Mouse (Mus musculus) spleen, postnatal 4 days (tissue): ENCODE data around the gene Sun5.

ENCODE experiments used
- DNase-seq, 2 experiments: peaks; one replicate each; pipeline ENCODE4 v3.0.0; 2022; ENCODE audit warnings: low spot score in 2 of 2

Gene Sun5

DNA sequence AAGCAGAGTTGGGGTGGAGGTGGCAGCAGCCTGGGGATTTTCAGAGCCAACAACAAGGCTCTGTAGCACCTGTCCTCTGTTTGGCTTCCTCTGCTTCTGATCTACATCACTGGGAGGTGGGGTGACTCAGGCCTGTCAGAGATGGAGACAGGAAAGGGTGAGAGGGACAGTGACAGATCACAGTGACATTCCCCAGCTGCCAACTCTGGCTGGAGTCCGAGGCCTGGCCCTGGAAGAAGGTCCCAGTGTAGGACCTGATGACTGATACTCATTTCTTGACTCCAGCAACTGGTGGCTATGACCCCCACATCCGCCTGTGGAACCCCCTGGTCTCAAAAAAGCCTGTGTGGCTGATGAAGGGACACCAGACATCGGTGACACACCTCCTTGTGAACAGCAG lies 61.0 kb downstream of the Sun5 start:
- no peak for DNase-seq

DNA sequence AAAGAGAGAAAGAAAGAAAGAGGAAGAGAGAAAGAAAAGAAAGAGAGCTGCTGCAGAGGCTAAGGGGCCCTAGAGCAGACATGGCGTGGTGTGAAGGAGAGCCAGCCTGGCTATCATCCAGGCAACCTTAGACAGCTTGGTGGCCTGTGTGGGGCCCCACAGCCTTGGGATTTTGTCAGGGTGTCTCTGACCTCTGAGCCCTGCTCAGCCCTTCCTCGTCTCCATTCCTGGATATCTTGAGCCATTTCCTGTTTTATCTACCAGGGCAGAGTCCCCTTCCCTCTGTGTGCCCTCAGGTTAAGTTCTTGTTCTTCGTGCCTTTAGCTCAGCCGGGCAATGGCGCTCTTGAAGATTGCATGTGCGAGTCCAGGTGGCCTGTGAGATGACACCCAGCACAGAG lies 62.0 kb downstream of the Sun5 start:
- no peak for DNase-seq

DNA sequence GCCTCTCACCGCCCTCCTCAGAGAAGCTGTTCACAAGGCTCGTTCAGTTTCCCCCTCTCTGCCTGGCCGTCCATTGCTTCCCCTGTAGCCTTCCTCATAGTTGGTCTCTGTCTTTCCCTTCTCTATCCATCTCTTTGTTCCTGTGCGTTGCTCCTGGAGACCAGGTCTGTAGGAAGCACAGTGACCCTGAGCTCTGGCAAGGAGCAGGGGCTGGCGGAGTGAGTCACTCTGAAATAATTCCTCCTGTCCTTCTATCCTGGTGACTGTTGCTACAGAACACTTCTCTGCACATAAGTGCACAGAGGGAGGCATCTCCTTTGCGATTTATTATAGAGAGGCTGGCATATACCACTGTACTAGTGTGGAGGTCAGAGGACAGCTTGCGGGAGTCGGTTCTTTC lies 62.7 kb downstream of the Sun5 start:
- no peak for DNase-seq

- peak; percentile 40 to 74 for DNase-seq
These were observed 63.4 kb downstream of the Sun5 start for GRCm38 (mm10) chr2:153807464-153807863.
